Mouse (Mus musculus) megakaryocyte, embryonic 14.5 days (primary cell): ENCODE results near the gene Gdpd3.

Experiments used
- FLI1 ChIP-seq: IDR thresholded peaks from 2 replicates; pipeline ENCODE4 v1.6.1; 2012; ENCODE audit warnings: low read length, inconsistent platforms, mixed read lengths
- GATA1 ChIP-seq: IDR thresholded peaks from 3 replicates; pipeline ENCODE4 v1.6.1; 2012; ENCODE audit warnings: mixed read lengths, low read length, inconsistent platforms, borderline replicate concordance

GRCm38 (mm10) chr7:126741452-126741851, 24.7 kb upstream of the Gdpd3 start:
- no peak for TF ChIP-seq FLI1
- TF ChIP-seq GATA1 = no peak
